Mouse (Mus musculus): ENCODE data around the gene Nr1h4. TPM values are rescaled to one million over a fixed set of nuclear protein-coding genes. Genes with fewer than 3 reads are reported as not detected.

The Nr1h4 gene
- polyA plus RNA-seq, 1 experiment: 0.35 TPM

- DNase-seq (ENCODE audit: low read depth): no peak
These were observed 11.5 kb downstream of the Nr1h4 start for GRCm38 (mm10) chr10:89521790-89522431.

GRCm38 (mm10) chr10:89520381-89520780 lies 13.0 kb downstream of the Nr1h4 start:
- no peak for DNase-seq (ENCODE audit: low read depth)

DNA sequence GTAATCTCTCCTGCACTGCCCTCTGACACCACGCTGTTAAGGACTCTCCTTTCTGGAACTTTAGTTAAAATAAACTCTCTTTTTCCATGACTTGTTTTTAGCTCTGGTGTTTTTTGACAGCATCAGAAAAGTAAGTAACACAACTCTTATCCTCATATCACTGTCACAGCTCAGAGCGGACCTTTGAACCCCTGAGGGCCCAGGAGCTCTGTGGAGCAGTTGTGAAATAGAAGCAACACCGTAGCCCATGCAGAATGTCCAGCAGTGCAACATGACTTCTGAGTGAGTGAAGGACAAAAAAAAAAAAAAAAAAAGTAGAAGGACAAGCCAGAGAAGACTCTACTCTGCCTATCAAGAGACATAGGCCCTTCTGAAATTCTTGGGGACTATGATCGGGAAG lies 14.2 kb downstream of the Nr1h4 start:
- DNase-seq (ENCODE audit: low read depth): no peak

DNA sequence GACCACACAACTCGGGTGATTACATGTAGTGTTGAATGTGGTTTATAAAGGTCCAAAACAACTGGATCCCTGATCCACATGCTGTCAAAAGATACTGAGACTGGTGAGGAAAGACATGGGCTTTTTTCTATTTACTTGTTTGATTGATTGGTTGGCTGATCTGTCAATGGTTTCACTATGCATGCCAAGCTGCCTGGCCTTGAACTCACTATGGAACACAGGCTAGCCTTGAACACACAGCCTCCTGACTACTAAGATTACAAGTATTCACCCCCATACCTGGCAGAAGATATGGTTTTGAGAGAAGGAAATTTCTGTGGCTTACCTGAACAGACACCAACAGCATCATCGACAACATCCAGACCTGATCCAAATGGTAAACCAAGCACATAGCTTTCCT lies 15.0 kb downstream of the Nr1h4 start:
- no peak for DNase-seq (ENCODE audit: low read depth)

DNA sequence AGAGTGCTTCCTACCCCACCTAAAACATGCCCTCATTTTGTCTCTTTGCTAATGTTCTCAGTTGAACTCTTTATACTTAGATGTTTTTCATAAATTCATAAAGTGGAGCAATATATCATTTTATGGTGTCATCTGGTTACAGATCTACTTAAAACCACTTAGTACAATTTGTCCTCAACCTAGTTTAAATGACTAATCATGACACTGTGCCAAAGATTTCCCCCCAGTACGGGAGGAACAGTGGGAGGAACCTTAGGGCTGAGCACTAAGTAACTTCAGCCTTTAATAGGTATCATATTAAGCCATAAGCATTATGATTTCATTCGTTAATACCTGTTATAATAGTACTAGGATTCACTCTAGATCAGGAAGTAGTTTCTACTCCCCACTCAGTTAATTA lies 17.6 kb downstream of the Nr1h4 start:
- no peak for DNase-seq (ENCODE audit: low read depth)

GRCm38 (mm10) chr10:89512562-89512961 lies 20.8 kb downstream of the Nr1h4 start:
- no peak for DNase-seq (ENCODE audit: low read depth)

GRCm38 (mm10) chr10:89510547-89510946 lies 22.8 kb downstream of the Nr1h4 start:
- DNase-seq (ENCODE audit: low read depth): no peak

GRCm38 (mm10) chr10:89508567-89508966 lies 24.8 kb downstream of the Nr1h4 start:
- no peak for DNase-seq (ENCODE audit: low read depth)

- no peak for DNase-seq (ENCODE audit: low read depth)
These were observed 26.9 kb downstream of the Nr1h4 start for GRCm38 (mm10) chr10:89506479-89506878.

DNA sequence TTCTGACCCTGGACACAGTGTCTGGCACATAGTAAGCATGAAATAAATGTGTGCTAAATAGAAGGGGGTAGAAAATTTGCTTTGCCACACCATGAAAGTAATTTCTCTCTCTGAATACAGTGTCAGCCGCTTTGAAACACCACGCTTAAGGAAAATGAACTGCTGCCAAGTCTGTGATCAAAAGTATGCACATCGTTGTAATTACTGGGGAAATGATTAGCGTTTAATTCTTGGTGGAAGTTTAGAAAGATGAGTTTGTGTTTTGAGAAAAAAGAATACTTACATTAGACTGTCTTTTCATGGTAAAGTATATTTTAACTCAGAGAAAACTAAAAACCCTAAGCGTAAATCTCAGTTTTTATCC lies 27.8 kb downstream of the Nr1h4 start:
- no peak for DNase-seq (ENCODE audit: low read depth)

DNA sequence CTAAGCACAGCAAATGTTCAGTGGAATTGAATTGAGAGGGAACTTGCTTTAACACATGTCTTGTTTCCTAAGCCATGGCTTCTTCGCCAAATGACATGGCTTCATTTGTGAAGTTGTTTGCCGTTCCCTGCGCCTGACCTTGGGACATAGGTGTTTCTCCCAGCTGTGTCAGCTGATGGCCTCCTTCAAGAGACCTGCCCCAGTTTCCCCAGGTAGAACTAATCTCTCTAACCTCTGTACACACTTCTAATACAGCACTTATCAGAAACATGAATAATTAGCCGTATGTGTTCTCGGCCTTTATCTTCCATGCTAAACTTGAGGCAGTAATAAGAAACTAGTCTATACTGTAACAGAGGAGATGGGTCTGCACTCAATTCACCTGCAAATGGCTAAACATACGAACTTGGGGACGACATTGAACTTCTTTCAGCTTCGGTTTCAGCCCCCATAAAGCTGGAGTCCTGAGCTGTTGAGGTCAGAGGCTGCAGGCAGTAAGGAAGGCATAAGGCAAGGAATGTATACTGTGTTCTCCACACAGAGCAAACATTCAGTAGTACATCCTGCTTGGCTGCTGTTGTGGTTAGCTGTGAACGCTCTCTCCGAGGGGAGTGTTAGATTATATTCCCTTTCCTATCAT lies 28.3 kb downstream of the Nr1h4 start:
- no peak for DNase-seq (ENCODE audit: low read depth)

- DNase-seq (ENCODE audit: low read depth): no peak
These were observed 30.3 kb downstream of the Nr1h4 start for GRCm38 (mm10) chr10:89502986-89503560.

GRCm38 (mm10) chr10:89501902-89502301 lies 31.5 kb downstream of the Nr1h4 start:
- no peak for DNase-seq (ENCODE audit: low read depth)

- DNase-seq (ENCODE audit: low read depth): no peak
These were observed 37.8 kb downstream of the Nr1h4 start for GRCm38 (mm10) chr10:89495537-89495936.

DNA sequence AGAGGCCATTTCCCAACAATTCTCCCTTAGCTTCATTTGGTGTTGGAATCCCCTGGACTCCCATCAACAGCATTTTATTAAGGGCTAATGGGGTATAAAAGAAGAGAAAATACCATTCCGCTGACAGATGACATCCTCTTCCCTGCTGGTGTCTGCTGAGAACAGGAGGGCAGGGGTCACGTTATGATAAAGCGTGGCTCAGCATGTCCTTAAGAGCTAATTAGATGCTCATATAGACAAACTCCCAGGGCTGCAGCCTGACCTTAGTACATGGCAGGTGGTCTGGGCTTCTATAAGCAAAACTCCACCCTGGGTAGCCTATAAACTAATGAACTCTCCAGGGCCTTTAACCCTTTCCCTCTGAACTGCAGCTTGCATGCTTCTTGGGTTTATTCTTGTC lies 42.1 kb downstream of the Nr1h4 start:
- no peak for DNase-seq (ENCODE audit: low read depth)

GRCm38 (mm10) chr10:89490250-89490649 lies 43.1 kb downstream of the Nr1h4 start:
- peak; percentile 57 for DNase-seq (ENCODE audit: low read depth)

DNA sequence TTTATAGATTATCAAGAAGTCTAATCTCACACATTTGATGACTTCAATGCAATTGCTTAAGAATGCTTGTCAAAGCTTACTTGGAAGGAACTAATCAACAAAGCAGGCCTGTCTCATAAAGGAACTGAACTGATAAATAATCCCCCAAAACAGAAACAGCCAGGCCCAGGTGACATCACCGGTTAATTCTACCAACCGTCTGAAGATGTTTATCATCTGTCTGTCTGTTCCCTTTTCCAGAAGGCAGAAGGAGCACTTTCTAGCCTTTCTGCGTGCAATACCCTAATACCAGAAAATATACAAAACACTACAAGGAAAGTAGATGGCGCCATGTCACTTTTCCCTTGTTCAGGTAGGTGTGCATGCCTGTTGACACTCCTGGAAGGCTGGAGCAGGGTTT lies 43.9 kb downstream of the Nr1h4 start:
- DNase-seq (ENCODE audit: low read depth): no peak

- DNase-seq (ENCODE audit: low read depth): no peak
These were observed 46.2 kb downstream of the Nr1h4 start for GRCm38 (mm10) chr10:89486995-89487742.

- no peak for DNase-seq (ENCODE audit: low read depth)
These were observed 48.5 kb downstream of the Nr1h4 start for GRCm38 (mm10) chr10:89484907-89485306.

GRCm38 (mm10) chr10:89483812-89484602 lies 49.4 kb downstream of the Nr1h4 start:
- DNase-seq (ENCODE audit: low read depth): no peak

GRCm38 (mm10) chr10:89483113-89483512 lies 50.3 kb downstream of the Nr1h4 start:
- no peak for DNase-seq (ENCODE audit: low read depth)

DNA sequence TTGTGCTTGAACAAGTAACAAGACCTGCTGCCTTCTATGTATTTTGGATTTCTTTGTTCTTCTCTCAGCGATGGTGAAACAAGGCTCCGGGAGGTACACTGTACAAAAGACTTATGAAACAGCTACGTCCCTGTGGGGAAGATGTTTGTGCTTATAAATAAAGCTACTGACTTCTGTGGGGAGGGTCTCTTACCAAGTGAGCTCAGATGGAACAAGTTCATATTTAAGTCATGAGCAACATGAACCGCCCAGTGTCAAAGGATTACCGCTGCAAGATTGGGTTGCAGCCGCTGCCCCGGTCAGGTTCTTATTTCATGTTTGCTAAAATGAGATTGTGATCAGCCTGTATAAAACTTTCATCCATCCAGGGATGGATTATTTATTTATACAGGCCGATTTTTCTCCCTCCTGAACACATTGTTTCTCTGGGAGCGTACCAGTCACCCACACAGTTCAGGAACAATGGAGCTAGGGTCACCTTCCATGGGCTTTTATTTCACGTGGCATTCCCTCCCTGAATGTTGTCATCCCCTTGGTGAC lies 51.2 kb downstream of the Nr1h4 start:
- DNase-seq (ENCODE audit: low read depth): no peak

Data from gonadal fat pad, adult 2 months (tissue).